Mouse (Mus musculus) liver, embryonic 14.5 days (tissue): ENCODE measurements around the gene Dydc2. TPM values are rescaled to one million over a fixed set of nuclear protein-coding genes. Genes with fewer than 3 reads are reported as not detected.
A peak's percentile ranks its signal among the peaks of the same experiment; 100 is the strongest.

Source experiments
- ATAC-seq: fragments of 200-750 bp; cut with Nextera tagmentation; 2 replicates; pipeline ENCODE4 v1.8.0; 2017; ENCODE audit warnings: moderate number of reproducible peaks, mild to moderate bottlenecking, moderate library complexity; ENCODE audit not compliant: insufficient read depth
- DNase-seq, 3 experiments: peaks; one replicate each; pipeline ENCODE4 v3.0.0-alpha.2; 2012 to 2013; ENCODE audit warnings: low read depth in 3 of 3, low spot score in 3 of 3
- H3K27ac ChIP-seq: fragments of 300-500 bp; sonication (generic); 2 replicates; pipeline ENCODE4 v1.5.1; 2014; ENCODE audit warnings: moderate library complexity, mild to moderate bottlenecking, control low read depth, inconsistent platforms
- H3K27me3 ChIP-seq: fragments of 300-500 bp; sonication (generic); 2 replicates; pipeline ENCODE4 v1.6.1; 2014; ENCODE audit warnings: mild to moderate bottlenecking, low read length, moderate library complexity; ENCODE audit not compliant: control insufficient read depth, insufficient read depth
- H3K36me3 ChIP-seq: fragments of 300-500 bp; sonication (generic); replicated peaks from 2 replicates; pipeline ENCODE4 v1.6.1; 2014; ENCODE audit warnings: low read depth; ENCODE audit not compliant: control insufficient read depth, insufficient read depth
- H3K4me1 ChIP-seq, 2 experiments: fragments of 200-500 bp in 1 of 2; fragments of 300-500 bp in 1 of 2; sonication (generic) in 1 of 2; replicated peaks; 2 replicates each; pipeline ENCODE4 v1.6.1; 2012 to 2014; ENCODE audit warnings: antibody characterized with exemption in 1 of 2, inconsistent platforms in 1 of 2, low read length in 1 of 2; ENCODE audit not compliant: control insufficient read depth in 2 of 2, insufficient read depth in 2 of 2
- H3K4me2 ChIP-seq: fragments of 300-500 bp; sonication (generic); 2 replicates; pipeline ENCODE4 v1.6.1; 2014; ENCODE audit warnings: low read depth, mild to moderate bottlenecking, control low read depth, moderate library complexity
- H3K4me3 ChIP-seq, 2 experiments: fragments of 200-500 bp in 1 of 2; fragments of 300-500 bp in 1 of 2; sonication (generic) in 1 of 2; 2 replicates each; pipeline ENCODE4 v1.5.1; 2012 to 2014; ENCODE audit warnings: low read depth in 2 of 2, low read length in 2 of 2, mild to moderate bottlenecking in 2 of 2, control low read depth in 1 of 2, inconsistent platforms in 1 of 2, moderate library complexity in 1 of 2; ENCODE audit not compliant: insufficient read depth in 1 of 2
- H3K9ac ChIP-seq: fragments of 300-500 bp; sonication (generic); replicated peaks from 2 replicates; pipeline ENCODE4 v1.6.1; 2014; ENCODE audit warnings: mild to moderate bottlenecking, control low read depth, moderate library complexity
- H3K9me3 ChIP-seq: fragments of 300-500 bp; sonication (generic); 2 replicates; pipeline ENCODE4 v1.6.1; 2016; ENCODE audit warnings: low read length, mixed read lengths; ENCODE audit not compliant: control insufficient read depth
- CTCF ChIP-seq: IDR thresholded peaks from 2 replicates; pipeline ENCODE4 v1.5.1; 2016; ENCODE audit warnings: antibody characterized with exemption, low read depth, control low read depth
- EP300 ChIP-seq: IDR thresholded peaks from 2 replicates; pipeline ENCODE4 v1.6.1; 2016; ENCODE audit warnings: antibody characterized with exemption, low read depth
- WGBS: fragments of 180-500 bp; shearing (Covaris S2); extraction: QIAGEN DNeasy Blood & Tissue Kit; methylation state at CpG from one replicate; pipeline ENCODE4 v1.1.7; 2014; ENCODE audit not compliant: insufficient replicate concordance; 5-methylcytosine and 5-hydroxymethylcytosine counted together
- polyA plus RNA-seq, 2 experiments: library from polyadenylated mRNA; depleted of rRNA in 1 of 2; stranded (reverse) in 1 of 2; unstranded in 1 of 2; fragments of >200 nt; fragmentation: Nextera tagmentation in 1 of 2; extraction: Ambion mirVana in 1 of 2; gene quantifications; 2 replicates each; pipeline versions ENCODE4 v1.2.1 to v1.2.3; 2012 to 2014

The Dydc2 gene
- polyA plus RNA-seq, 2 experiments = not detected

GRCm38 (mm10) chr14:41017460-41017859 is 51.5 kb downstream of the Dydc2 start:
- H3K4me1 ChIP-seq = peaks cover 12 to 26% of the 10 kb centered on the region in 2 experiments
- H3K9ac ChIP-seq = no peak overlapping the region
- ATAC-seq (no peak), DNase-seq (no peak)
- H3K4me2 ChIP-seq = no peak overlapping the region
- no peak overlapping the region for H3K27ac ChIP-seq
- H3K36me3 ChIP-seq = no peaks in the 10 kb centered on the region
- WGBS = 10% methylated on average over 5 of the region's 5 CpGs
- H3K9me3 ChIP-seq = no peaks in the 10 kb centered on the region
- H3K4me3 ChIP-seq = no peak overlapping the region
- no peaks in the 10 kb centered on the region; the same call in 1 of the 2 replicates for H3K27me3 ChIP-seq
- TF ChIP-seq CTCF (no peak), EP300 (no peak)

GRCm38 (mm10) chr14:41014701-41015240 is 54.2 kb downstream of the Dydc2 start:
- peaks cover 19 to 35% of the 10 kb centered on the region in 2 experiments for H3K4me1 ChIP-seq
- no peak overlapping the region for H3K9ac ChIP-seq
- no peak overlapping the region for H3K4me3 ChIP-seq
- WGBS = 39% methylated on average over 5 of the region's 5 CpGs
- H3K27me3 ChIP-seq = no peaks in the 10 kb centered on the region; the same call in 1 of the 2 replicates
- peak overlapping the region; percentile 88; the same call in 1 of the 2 replicates for H3K4me2 ChIP-seq
- H3K9me3 ChIP-seq = no peaks in the 10 kb centered on the region
- TF ChIP-seq EP300 (no peak), CTCF (no peak)
- ATAC-seq = no peak
- H3K36me3 ChIP-seq = no peaks in the 10 kb centered on the region
- DNase-seq = no peak
- H3K27ac ChIP-seq = no peak overlapping the region

GRCm38 (mm10) chr14:41013630-41014613 is 55.1 kb downstream of the Dydc2 start, which contains the start of gene Fam213a:
Fam213a (minus strand) TSS chr14:41013788.
- peak within 1 kb of the TSS; percentile 65 for H3K9ac ChIP-seq
- 6% methylated on average over 32 of the region's 32 CpGs for WGBS
- peak within 1 kb of the TSS; percentile 45 for H3K27ac ChIP-seq
- no peaks in the 10 kb centered on the region for H3K9me3 ChIP-seq
- peak within 1 kb of the TSS; percentile 60 to 82 for H3K4me3 ChIP-seq
- H3K36me3 ChIP-seq = no peaks in the 10 kb centered on the region
- H3K27me3 ChIP-seq = no peaks in the 10 kb centered on the region; the same call in 1 of the 2 replicates
- no peak for TF ChIP-seq CTCF
- TF ChIP-seq EP300 = no peak
- ATAC-seq (peak; percentile 91), DNase-seq (peak; percentile 78 to 84 (median 80))
- H3K4me2 ChIP-seq = peak within 1 kb of the TSS; percentile 88
- H3K4me1 ChIP-seq = peaks cover 20 to 43% of the 10 kb centered on the region in 2 experiments

- peaks cover 27 to 51% of the 10 kb centered on the region in 2 experiments for H3K4me1 ChIP-seq
- H3K4me2 ChIP-seq = peak overlapping the region; percentile 88
- no peaks in the 10 kb centered on the region for H3K9me3 ChIP-seq
- TF ChIP-seq EP300 (no peak), CTCF (no peak)
- no peaks in the 10 kb centered on the region for H3K36me3 ChIP-seq
- no peak for DNase-seq
- no peaks in the 10 kb centered on the region; the same call in 1 of the 2 replicates for H3K27me3 ChIP-seq
- peak overlapping the region; percentile 4 for H3K27ac ChIP-seq
- peak; percentile 10; the same call in 1 of the 2 replicates for ATAC-seq
- WGBS = 3% methylated on average over 9 of the region's 9 CpGs
- H3K9ac ChIP-seq = peak overlapping the region; percentile 65
- H3K4me3 ChIP-seq = peak overlapping the region; percentile 60 to 82
Measured at GRCm38 (mm10) chr14:41013143-41013542, 55.9 kb downstream of the Dydc2 start.

- H3K9me3 ChIP-seq = no peaks in the 10 kb centered on the region
- 82% methylated on average over 3 of the region's 3 CpGs for WGBS
- no peak for DNase-seq
- peaks cover 39 to 53% of the 10 kb centered on the region in 2 experiments for H3K4me1 ChIP-seq
- ATAC-seq = no peak
- no peaks in the 10 kb centered on the region; the same call in 1 of the 2 replicates for H3K27me3 ChIP-seq
- no peak overlapping the region; the same call in 1 of the 2 replicates for H3K4me2 ChIP-seq
- no peak overlapping the region for H3K4me3 ChIP-seq
- H3K36me3 ChIP-seq = no peaks in the 10 kb centered on the region
- no peak overlapping the region for H3K9ac ChIP-seq
- TF ChIP-seq CTCF (no peak), EP300 (no peak)
- H3K27ac ChIP-seq = no peak overlapping the region
Measured at GRCm38 (mm10) chr14:41011916-41012315, 57.1 kb downstream of the Dydc2 start.
